Mouse (Mus musculus): Measurements from ENCODE around the gene Wnt6.
A peak's percentile ranks its signal among the peaks of the same experiment; 100 is the strongest.

GRCm38 (mm10) chr1:74748643-74749271 is 22.9 kb upstream of the Wnt6 start, which contains the start of gene Prkag3:
- TF ChIP-seq CTCF (IDR thresholded peaks at IDR 0.05; ENCODE audit: control insufficient read depth, insufficient read depth, low read length), result peak; percentile 55; the same call in 1 of the 2 replicates
- TF ChIP-seq POLR2A (IDR thresholded peaks at IDR 0.05; ENCODE audit: borderline replicate concordance, control insufficient read depth, low read depth, low read length), result no peak

Measured in bone marrow, adult 2 months (tissue).